Mouse (Mus musculus): Measurements from ENCODE around the gene Gys1. TPM values are rescaled to one million over a fixed set of nuclear protein-coding genes. Genes with fewer than 3 reads are reported as not detected.
"Not testable (repeated sequence)": the region's sequence is repeated elsewhere in the genome, so short reads cannot be mapped to it uniquely, and the experiment has no call there.

Gys1 gene
- total RNA-seq (2014; rRNA removed), result 9.8 and 11.4 TPM in 2 replicates
- 8.6 and 12.3 TPM in 2 replicates for polyA plus RNA-seq (2015; fragmentation: Nextera tagmentation; extraction: Ambion mirVana)

DNA sequence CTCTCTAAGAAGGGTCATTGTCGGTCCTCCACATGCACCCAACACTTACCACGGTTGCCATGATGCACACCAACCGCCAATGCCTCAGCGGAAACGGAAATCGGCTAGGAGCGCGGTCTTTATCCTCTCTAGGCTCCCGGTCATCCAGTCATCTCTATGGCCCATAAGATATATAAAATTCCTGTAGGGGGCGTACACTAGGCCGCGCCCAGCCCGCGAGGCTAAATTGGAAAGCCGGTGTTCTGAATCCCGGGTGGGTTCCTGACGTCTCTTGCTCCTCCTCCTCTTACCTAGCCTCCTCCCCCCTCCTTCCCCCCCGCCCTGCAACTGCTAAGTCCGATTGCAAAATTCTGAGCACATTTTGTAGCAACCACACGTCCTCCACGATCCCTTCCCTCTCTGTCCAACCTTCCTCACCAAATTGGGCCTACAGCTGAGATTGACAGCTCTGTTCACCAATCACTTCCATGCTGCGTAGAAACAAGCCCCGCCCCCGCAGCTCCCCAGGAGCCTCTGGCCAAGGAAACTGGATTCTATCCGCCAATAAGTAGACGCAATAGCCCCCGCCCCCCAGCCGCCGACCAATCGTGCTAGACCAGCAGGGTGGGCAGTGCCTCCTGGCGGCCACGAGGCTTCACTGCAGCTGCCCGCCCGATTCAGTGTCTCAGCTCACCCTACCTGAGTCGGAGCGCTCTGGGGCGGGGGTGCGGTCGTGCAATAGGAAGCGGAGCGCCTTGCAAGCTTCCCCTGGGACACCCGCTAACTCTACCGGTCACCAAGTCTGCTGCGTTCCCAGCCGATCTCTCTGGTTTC, at the start of gene Gys1:
TSS of gene Gys1 (plus strand) at position 642 of the 813 bp plus-strand sequence.
- Histone ChIP-seq H3K27ac (ENCODE audit: low read depth, low read length) (peak within 1 kb of the TSS; percentile 81), H3K27me3 (ENCODE audit: insufficient read depth, low read length) (no peaks in the 10 kb centered on the region), H3K9ac (peak within 1 kb of the TSS; percentile 72), H3K4me2 (ENCODE audit: low read depth) (peak within 1 kb of the TSS; percentile 97), H3K9me3 (ENCODE audit: low read length) (no peaks in the 10 kb centered on the region), H3K4me1 (ENCODE audit: insufficient read depth) (peaks cover 19% of the 10 kb centered on the region), H3K4me3 (ENCODE audit: low read depth, low read length) (peak within 1 kb of the TSS; percentile 79), H3K36me3 (ENCODE audit: insufficient read depth) (peaks cover 18% of the 10 kb centered on the region)
- peak; percentile 100 for DNase-seq
- WGBS, result 1% methylated on average over 45 of the region's 45 CpGs
- TF ChIP-seq CTCF (IDR thresholded peaks at IDR 0.05; ENCODE audit: low read depth), result peak; percentile 97
- ATAC-seq, result peak; percentile 97

DNA sequence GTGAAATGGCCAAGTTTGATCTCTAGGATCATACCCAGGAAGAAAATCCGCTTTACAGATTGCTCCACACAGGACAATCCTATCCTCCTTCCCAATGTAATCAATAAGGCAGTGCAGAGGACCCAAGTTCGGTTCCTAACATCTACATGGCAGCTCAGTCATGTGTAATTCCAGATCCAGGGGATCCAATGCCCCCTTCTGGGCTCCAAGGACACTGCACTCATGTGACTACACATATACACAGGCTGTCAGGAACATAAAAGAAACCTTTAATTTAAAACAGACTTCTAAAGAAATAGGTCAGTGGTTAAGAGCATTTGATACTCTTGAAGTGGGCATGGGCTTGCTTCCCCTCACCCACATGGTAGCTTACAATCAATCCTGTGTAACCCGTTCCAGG, 48.6 kb upstream of the Gys1 start:
- TF ChIP-seq CTCF (IDR thresholded peaks at IDR 0.05; ENCODE audit: low read depth), result peak; percentile 34
- no peaks in the 10 kb centered on the region for H3K4me1 ChIP-seq (ENCODE audit: insufficient read depth)
- no peak overlapping the region for H3K9ac ChIP-seq
- 93% methylated on average over 3 of the region's 3 CpGs for WGBS
- H3K9me3 ChIP-seq (ENCODE audit: low read length), result no peaks in the 10 kb centered on the region
- ATAC-seq (no peak), DNase-seq (no peak)
- peaks cover 96% of the 10 kb centered on the region for H3K36me3 ChIP-seq (ENCODE audit: insufficient read depth)
- H3K27ac ChIP-seq (ENCODE audit: low read depth, low read length), result no peak overlapping the region
- H3K4me3 ChIP-seq (ENCODE audit: low read depth, low read length), result no peak overlapping the region
- H3K4me2 ChIP-seq (ENCODE audit: low read depth), result no peak overlapping the region
- H3K27me3 ChIP-seq (ENCODE audit: insufficient read depth, low read length), result no peaks in the 10 kb centered on the region

DNA sequence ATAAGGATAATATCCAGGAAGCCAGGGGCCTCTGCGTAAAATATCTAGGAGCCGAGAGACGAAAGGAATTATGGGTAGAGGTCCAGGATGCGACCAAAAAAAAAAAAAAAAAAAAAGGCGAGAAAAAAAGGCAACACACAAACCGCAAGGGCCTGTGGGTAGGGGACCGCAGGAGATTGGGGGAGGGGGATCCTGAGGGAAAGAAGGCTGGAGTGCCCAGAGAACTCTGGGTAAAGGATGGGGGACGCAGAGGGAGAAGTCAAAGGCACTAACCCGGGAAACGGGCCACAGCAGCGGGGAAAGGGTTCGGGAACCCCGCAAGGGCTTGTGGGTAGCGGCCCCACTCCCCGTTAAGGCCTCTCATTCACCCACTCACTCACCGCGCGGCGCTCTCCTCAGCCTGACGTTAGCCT, 39.5 kb upstream of the Gys1 start:
- no peaks in the 10 kb centered on the region for H3K27me3 ChIP-seq (ENCODE audit: insufficient read depth, low read length)
- DNase-seq (no peak), ATAC-seq (peak; percentile 67)
- peak overlapping the region; percentile 85 for H3K4me2 ChIP-seq (ENCODE audit: low read depth)
- H3K4me1 ChIP-seq (ENCODE audit: insufficient read depth), result peaks cover 14% of the 10 kb centered on the region
- peak overlapping the region; percentile 80 for H3K9ac ChIP-seq
- H3K27ac ChIP-seq (ENCODE audit: low read depth, low read length), result peak overlapping the region; percentile 99
- H3K4me3 ChIP-seq (ENCODE audit: low read depth, low read length), result peak overlapping the region; percentile 90
- H3K9me3 ChIP-seq (ENCODE audit: low read length), result no peaks in the 10 kb centered on the region
- peaks cover 21% of the 10 kb centered on the region for H3K36me3 ChIP-seq (ENCODE audit: insufficient read depth)
- TF ChIP-seq CTCF (IDR thresholded peaks at IDR 0.05; ENCODE audit: low read depth), result no peak
- 0% methylated on average over 19 of the region's 20 CpGs for WGBS

DNA sequence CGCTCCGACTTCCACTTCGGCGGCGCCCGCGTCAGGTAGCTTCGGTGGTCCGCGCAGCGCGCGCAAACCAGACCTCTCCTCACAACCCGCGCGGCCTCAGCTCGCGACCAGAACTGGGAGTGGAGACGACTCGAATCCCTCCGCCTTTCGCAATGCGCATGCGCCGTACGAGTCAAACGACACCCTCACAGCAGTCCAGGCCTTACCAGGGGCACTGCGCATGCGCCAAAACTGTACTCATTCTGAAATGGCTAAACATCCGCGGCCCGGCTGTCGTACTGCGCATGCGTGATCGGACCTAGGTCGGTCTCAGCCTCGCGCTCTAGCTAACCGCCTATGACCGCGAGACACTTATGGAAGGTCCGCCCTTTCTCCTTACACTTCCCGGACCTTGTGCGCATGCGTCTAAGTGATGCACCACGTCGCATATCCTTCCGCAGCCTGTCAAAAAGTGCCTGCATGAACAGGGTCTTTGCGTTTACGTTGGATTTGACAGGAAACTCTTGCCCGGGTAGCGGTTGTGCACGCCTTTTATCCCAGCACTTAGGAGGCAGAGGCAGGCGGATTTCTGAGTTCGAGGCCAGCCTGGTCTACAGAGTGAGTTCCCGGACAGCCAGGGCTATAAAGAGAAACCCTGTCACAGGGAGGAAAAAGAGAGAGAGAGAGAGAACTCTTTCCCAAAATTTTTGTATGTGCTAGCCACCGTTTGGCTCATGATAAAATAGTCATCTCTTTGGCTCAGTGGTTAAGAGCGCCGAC, 38.9 kb upstream of the Gys1 start, which contains the start of gene Snrnp70:
TSS of gene Snrnp70 (minus strand) at position 165 of the 759 bp plus-strand sequence.
- Histone ChIP-seq H3K36me3 (ENCODE audit: insufficient read depth) (peaks cover 15% of the 10 kb centered on the region), H3K9ac (peak within 1 kb of the TSS; percentile 80), H3K4me2 (ENCODE audit: low read depth) (peak within 1 kb of the TSS; percentile 85), H3K9me3 (ENCODE audit: low read length) (no peaks in the 10 kb centered on the region), H3K4me3 (ENCODE audit: low read depth, low read length) (peak within 1 kb of the TSS; percentile 90), H3K27me3 (ENCODE audit: insufficient read depth, low read length) (no peaks in the 10 kb centered on the region), H3K27ac (ENCODE audit: low read depth, low read length) (peak within 1 kb of the TSS; percentile 99), H3K4me1 (ENCODE audit: insufficient read depth) (peaks cover 14% of the 10 kb centered on the region)
- WGBS, result 2% methylated on average over 60 of the region's 60 CpGs
- DNase-seq, result peak; percentile 100
- ATAC-seq, result peak; percentile 97
- no peak for TF ChIP-seq CTCF (IDR thresholded peaks at IDR 0.05; ENCODE audit: low read depth)

DNA sequence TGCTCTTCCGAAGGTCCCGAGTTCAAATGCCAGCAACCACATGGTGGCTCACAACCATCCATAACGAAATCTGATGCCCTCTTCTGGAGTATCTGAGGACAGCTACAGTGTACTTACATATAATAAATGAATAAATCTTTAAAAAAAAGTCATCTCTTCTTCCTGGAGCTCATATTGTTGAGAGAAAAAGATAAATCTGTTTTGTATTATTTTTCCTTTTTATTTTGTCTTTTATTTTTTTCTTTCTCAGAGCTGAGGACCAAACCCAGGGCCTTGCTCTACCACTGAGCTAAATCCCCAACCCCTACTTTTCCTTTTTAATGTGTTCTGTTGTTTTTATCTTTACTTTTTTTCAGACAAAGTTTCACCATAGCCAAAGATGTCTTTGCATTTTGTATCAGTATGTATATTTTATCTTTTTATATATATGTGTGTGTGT, 38.3 kb upstream of the Gys1 start:
- 3% methylated on average over 3 of the region's 3 CpGs for WGBS
- peaks cover 14% of the 10 kb centered on the region for H3K4me1 ChIP-seq (ENCODE audit: insufficient read depth)
- peak overlapping the region; percentile 81 for H3K27ac ChIP-seq (ENCODE audit: low read depth, low read length)
- ATAC-seq, result peak; percentile 59
- not testable (repeated sequence) for H3K9me3 ChIP-seq (ENCODE audit: low read length); H3K27me3 ChIP-seq (ENCODE audit: insufficient read depth, low read length); DNase-seq; H3K9ac ChIP-seq
- H3K36me3 ChIP-seq (ENCODE audit: insufficient read depth), result peaks cover 11% of the 10 kb centered on the region
- H3K4me3 ChIP-seq (ENCODE audit: low read depth, low read length), result peak overlapping the region; percentile 90
- TF ChIP-seq CTCF (IDR thresholded peaks at IDR 0.05; ENCODE audit: low read depth), result peak; percentile 41
- peak overlapping the region; percentile 55 for H3K4me2 ChIP-seq (ENCODE audit: low read depth)

DNA sequence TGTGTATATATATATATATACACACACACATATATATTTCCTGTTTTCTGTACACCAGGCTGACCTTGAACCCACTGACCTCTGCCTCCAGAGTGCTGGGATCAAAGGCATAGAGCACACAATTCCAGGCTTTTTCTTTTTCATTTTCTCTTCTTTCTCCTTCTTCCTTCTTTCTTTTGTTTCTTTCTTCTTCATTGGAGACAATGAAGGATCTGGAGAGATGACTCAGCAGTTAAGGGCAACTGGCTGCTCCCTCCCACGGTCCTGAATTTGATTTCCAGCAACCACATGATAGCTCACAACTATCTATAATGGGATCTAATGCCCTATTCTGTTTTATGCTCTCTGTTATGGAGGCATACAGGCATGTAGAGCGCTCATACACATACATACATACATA, 37.9 kb upstream of the Gys1 start:
- H3K27ac ChIP-seq (ENCODE audit: low read depth, low read length), result no peak overlapping the region
- TF ChIP-seq CTCF (IDR thresholded peaks at IDR 0.05; ENCODE audit: low read depth), result no peak
- no peak overlapping the region for H3K4me2 ChIP-seq (ENCODE audit: low read depth)
- ATAC-seq (no peak), DNase-seq (no peak)
- H3K4me1 ChIP-seq (ENCODE audit: insufficient read depth), result peaks cover 14% of the 10 kb centered on the region
- 72% methylated on average over 2 of the region's 2 CpGs for WGBS
- no peaks in the 10 kb centered on the region for H3K9me3 ChIP-seq (ENCODE audit: low read length)
- no peaks in the 10 kb centered on the region for H3K27me3 ChIP-seq (ENCODE audit: insufficient read depth, low read length)
- H3K4me3 ChIP-seq (ENCODE audit: low read depth, low read length), result no peak overlapping the region
- no peak overlapping the region for H3K9ac ChIP-seq
- peaks cover 7% of the 10 kb centered on the region for H3K36me3 ChIP-seq (ENCODE audit: insufficient read depth)
